Mouse (Mus musculus) forebrain, embryonic 12.5 days (tissue): ENCODE data around the gene Spns2. TPM values are rescaled to one million over a fixed set of nuclear protein-coding genes. Genes with fewer than 3 reads are reported as not detected.

Source experiments
- ATAC-seq: fragments of 200-750 bp; cut with Nextera tagmentation; 2 replicates; pipeline ENCODE4 v1.8.0; 2017; ENCODE audit warnings: moderate TSS enrichment; ENCODE audit not compliant: low FRiP score
- H3K27ac ChIP-seq: fragments of 300-500 bp; sonication (generic); 2 replicates; pipeline ENCODE4 v1.5.1; 2016; ENCODE audit warnings: mild to moderate bottlenecking
- H3K27me3 ChIP-seq: fragments of 300-500 bp; sonication (generic); 2 replicates; pipeline ENCODE4 v1.6.1; 2016; ENCODE audit warnings: mild to moderate bottlenecking
- H3K36me3 ChIP-seq: fragments of 300-500 bp; sonication (generic); replicated peaks from 2 replicates; pipeline ENCODE4 v1.6.1; 2016; ENCODE audit warnings: mild to moderate bottlenecking
- H3K4me1 ChIP-seq: fragments of 300-500 bp; sonication (generic); 2 replicates; pipeline ENCODE4 v1.6.1; 2016
- H3K4me2 ChIP-seq: fragments of 300-500 bp; sonication (generic); 2 replicates; pipeline ENCODE4 v1.6.1; 2016; ENCODE audit warnings: mild to moderate bottlenecking, moderate library complexity
- H3K4me3 ChIP-seq: fragments of 300-500 bp; sonication (generic); replicated peaks from 2 replicates; pipeline ENCODE4 v1.5.1; 2016; ENCODE audit warnings: mild to moderate bottlenecking
- H3K9ac ChIP-seq: fragments of 300-500 bp; sonication (generic); 2 replicates; pipeline ENCODE4 v1.6.1; 2016; ENCODE audit warnings: mild to moderate bottlenecking
- H3K9me3 ChIP-seq: fragments of 300-500 bp; sonication (generic); 2 replicates; pipeline ENCODE4 v1.6.1; 2016
- WGBS: fragments of 180-500 bp; shearing (Covaris S2); methylation state at CpG from one replicate; pipeline ENCODE4 v1.1.7; 2016; 5-methylcytosine and 5-hydroxymethylcytosine counted together
- polyA plus RNA-seq: library from polyadenylated mRNA; unstranded; fragments of >200 nt; fragmentation: Nextera tagmentation; extraction: Ambion mirVana; gene quantifications from 2 replicates; pipeline ENCODE4 v1.2.1, GENCODE M21; 2016

The Spns2 gene
- polyA plus RNA-seq = 4.9 and 5.4 TPM in 2 replicates

DNA sequence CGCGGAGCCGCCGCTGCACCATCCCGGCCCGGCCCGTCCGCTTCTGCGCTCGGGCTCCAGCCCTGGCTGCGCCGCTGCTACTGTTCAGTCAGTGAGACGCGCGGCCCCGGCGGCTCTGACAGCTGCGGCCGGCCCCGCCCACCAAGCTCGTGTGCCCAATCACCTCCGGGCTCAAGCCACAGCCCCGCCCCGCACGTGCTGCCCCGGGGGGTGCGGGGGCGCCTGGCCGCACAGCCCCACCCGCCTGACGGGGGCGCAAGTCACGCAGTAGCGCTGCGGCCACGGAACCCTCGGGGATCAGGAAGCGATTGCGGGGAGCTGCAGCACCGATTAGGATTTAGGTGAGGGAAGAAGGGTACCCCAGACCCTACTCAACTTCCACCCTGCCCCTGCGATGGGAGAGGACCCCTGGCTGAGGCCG, at the start of gene Spns2:
Spns2 (minus strand) TSS at position 24 of the 421 bp plus-strand sequence.
- H3K4me2 ChIP-seq = peak within 1 kb of the TSS; percentile 91
- H3K9me3 ChIP-seq = no peaks in the 10 kb centered on the region
- peak within 1 kb of the TSS; percentile 67 for H3K4me3 ChIP-seq
- peak within 1 kb of the TSS; percentile 73 for H3K9ac ChIP-seq
- H3K27me3 ChIP-seq = peaks cover 59% of the 10 kb centered on the region
- no peaks in the 10 kb centered on the region for H3K36me3 ChIP-seq
- peaks cover 23% of the 10 kb centered on the region for H3K4me1 ChIP-seq
- peak within 1 kb of the TSS; percentile 81 for H3K27ac ChIP-seq
- ATAC-seq = peak; percentile 94
- 0% methylated on average over 41 of the region's 42 CpGs for WGBS

DNA sequence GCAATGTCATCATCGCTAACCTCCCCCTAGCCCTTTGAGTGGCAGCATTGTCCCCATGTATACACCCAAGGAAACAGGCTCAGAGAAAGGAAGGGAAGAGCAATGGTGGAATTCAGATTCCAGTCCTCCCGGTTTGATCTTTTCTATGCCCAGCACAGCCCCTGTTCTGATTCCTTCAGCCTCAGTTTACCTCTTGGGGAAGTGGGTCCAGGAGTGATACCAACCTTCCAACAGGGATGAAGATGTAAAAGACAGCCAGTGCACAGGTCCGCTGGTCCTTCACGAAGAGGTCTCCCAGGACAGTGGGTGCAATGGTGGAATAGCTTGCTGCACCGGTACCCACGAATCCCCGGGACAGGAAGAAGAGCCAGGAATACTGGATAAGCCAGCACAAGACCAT, 49.1 kb upstream of the Spns2 start:
- 89% methylated on average over 7 of the region's 7 CpGs for WGBS

GRCm38 (mm10) chr11:72538037-72538755, 48.5 kb upstream of the Spns2 start:
- no peak overlapping the region for H3K27ac ChIP-seq
- WGBS = 71% methylated on average over 8 of the region's 8 CpGs
- no peak overlapping the region for H3K9ac ChIP-seq
- no peak for ATAC-seq
- H3K4me2 ChIP-seq = no peak overlapping the region
- H3K36me3 ChIP-seq = no peaks in the 10 kb centered on the region
- H3K27me3 ChIP-seq = no peaks in the 10 kb centered on the region; the same call in 1 of the 2 replicates
- H3K9me3 ChIP-seq = 0 out of 2 replicates have a peak, but pooled peaks cover 5% of the 10 kb centered on the region
- H3K4me1 ChIP-seq = no peaks in the 10 kb centered on the region
- no peak overlapping the region for H3K4me3 ChIP-seq

More for the DNA sequence above, 49.1 kb upstream of the Spns2 start:
- Histone ChIP-seq H3K9ac (no peak overlapping the region), H3K4me3 (no peak overlapping the region), H3K27ac (no peak overlapping the region), H3K36me3 (no peaks in the 10 kb centered on the region), H3K4me2 (no peak overlapping the region), H3K27me3 (no peaks in the 10 kb centered on the region; the same call in 1 of the 2 replicates), H3K9me3 (0 out of 2 replicates have a peak, but pooled peaks cover 5% of the 10 kb centered on the region), H3K4me1 (no peaks in the 10 kb centered on the region)
- ATAC-seq = no peak

- H3K4me2 ChIP-seq = no peak overlapping the region
Measured at GRCm38 (mm10) chr11:72537503-72537902, 47.8 kb upstream of the Spns2 start.

GRCm38 (mm10) chr11:72535519-72535918, 45.8 kb upstream of the Spns2 start:
- Histone ChIP-seq H3K36me3 (no peaks in the 10 kb centered on the region), H3K27ac (no peak overlapping the region), H3K4me1 (no peaks in the 10 kb centered on the region), H3K4me2 (no peak overlapping the region), H3K9ac (no peak overlapping the region), H3K4me3 (no peak overlapping the region), H3K27me3 (no peaks in the 10 kb centered on the region; the same call in 1 of the 2 replicates), H3K9me3 (0 out of 2 replicates have a peak, but pooled peaks cover 5% of the 10 kb centered on the region)
- ATAC-seq = no peak
- WGBS = 88% methylated on average over 3 of the region's 3 CpGs

More at GRCm38 (mm10) chr11:72537503-72537902, 47.8 kb upstream of the Spns2 start:
- ATAC-seq = no peak
- Histone ChIP-seq H3K27me3 (no peaks in the 10 kb centered on the region; the same call in 1 of the 2 replicates), H3K4me1 (no peaks in the 10 kb centered on the region), H3K4me3 (no peak overlapping the region), H3K27ac (no peak overlapping the region), H3K36me3 (no peaks in the 10 kb centered on the region), H3K9ac (no peak overlapping the region), H3K9me3 (0 out of 2 replicates have a peak, but pooled peaks cover 5% of the 10 kb centered on the region)
- WGBS = 93% methylated on average over 2 of the region's 2 CpGs

DNA sequence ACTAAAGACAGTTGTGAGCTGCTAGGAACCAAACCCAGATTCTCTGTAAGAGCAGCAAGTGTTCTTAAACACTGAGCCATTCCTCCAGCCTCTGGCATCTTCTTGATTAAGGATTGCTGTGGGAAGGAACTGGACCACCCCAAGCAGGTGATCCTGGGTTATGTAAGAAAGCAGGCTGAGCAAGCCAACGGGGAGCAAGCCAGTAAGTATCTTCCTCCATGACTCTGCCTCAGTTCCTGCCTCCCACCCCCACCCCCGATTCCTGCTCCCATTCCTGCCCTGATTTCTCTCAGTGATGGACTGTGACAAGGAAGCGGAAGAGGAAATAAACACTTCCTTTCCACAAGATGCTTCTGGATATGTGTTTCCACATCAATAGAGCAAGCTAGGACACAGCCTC, 43.2 kb upstream of the Spns2 start:
- Histone ChIP-seq H3K4me1 (no peaks in the 10 kb centered on the region), H3K4me3 (no peak overlapping the region), H3K27ac (no peak overlapping the region), H3K9me3 (0 out of 2 replicates have a peak, but pooled peaks cover 5% of the 10 kb centered on the region), H3K9ac (no peak overlapping the region), H3K4me2 (no peak overlapping the region), H3K36me3 (no peaks in the 10 kb centered on the region), H3K27me3 (no peaks in the 10 kb centered on the region)
- 90% methylated on average over 3 of the region's 3 CpGs for WGBS
- no peak for ATAC-seq

DNA sequence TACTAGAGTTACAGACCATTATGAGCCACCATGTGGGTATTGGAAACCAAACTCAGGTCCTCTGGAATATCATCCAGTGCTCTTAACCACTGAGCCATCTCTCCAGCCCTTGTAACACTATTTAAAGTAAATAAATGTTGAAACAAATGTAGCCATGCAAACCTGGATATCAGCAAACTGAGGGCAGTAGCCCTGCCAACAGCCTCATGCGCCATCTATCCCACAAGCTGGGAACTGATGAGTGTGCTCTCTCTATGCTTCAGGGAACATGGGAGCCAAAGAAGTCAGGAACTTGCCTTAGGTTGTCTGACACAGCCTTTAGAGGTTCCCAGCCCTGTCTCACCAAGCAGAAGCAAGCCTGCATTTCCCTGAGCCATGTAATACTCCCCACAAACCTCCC, 41.9 kb upstream of the Spns2 start:
- no peak overlapping the region for H3K9ac ChIP-seq
- no peaks in the 10 kb centered on the region for H3K4me1 ChIP-seq
- H3K27ac ChIP-seq = no peak overlapping the region
- WGBS = 92% methylated on average over 1 of the region's 1 CpGs
- no peak overlapping the region for H3K4me2 ChIP-seq
- 0 out of 2 replicates have a peak, but pooled peaks cover 5% of the 10 kb centered on the region for H3K9me3 ChIP-seq
- H3K27me3 ChIP-seq = no peaks in the 10 kb centered on the region
- H3K36me3 ChIP-seq = no peaks in the 10 kb centered on the region
- no peak for ATAC-seq
- no peak overlapping the region for H3K4me3 ChIP-seq

GRCm38 (mm10) chr11:72531144-72531543, 41.4 kb upstream of the Spns2 start:
- H3K9ac ChIP-seq = no peak overlapping the region
- no peak overlapping the region for H3K4me3 ChIP-seq
- 89% methylated on average over 5 of the region's 5 CpGs for WGBS
- no peaks in the 10 kb centered on the region for H3K4me1 ChIP-seq
- H3K9me3 ChIP-seq = 0 out of 2 replicates have a peak, but pooled peaks cover 5% of the 10 kb centered on the region
- H3K36me3 ChIP-seq = no peaks in the 10 kb centered on the region
- no peaks in the 10 kb centered on the region for H3K27me3 ChIP-seq
- H3K4me2 ChIP-seq = no peak overlapping the region
- no peak for ATAC-seq
- no peak overlapping the region for H3K27ac ChIP-seq

DNA sequence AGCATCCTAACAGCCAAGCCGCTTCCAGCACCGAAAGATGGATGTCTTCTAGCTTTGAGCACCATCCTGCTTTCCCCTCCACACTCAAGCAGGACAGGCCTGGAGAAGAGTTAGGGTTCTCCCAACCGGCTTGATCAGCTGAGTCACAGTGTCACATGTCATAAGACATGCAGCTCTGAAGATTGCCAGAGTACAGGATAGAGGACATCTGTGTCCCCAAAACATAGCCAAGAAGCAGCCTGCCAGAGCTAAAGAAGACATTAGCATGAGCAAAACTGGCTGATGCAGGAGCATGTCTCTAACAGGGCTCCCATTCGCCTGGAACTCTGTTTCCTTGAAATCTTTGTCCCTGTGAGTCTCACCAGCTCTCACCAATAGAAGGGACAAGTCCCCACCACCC, 36.5 kb upstream of the Spns2 start:
- ATAC-seq = no peak
- no peak overlapping the region for H3K4me2 ChIP-seq
- H3K27me3 ChIP-seq = no peaks in the 10 kb centered on the region
- H3K4me3 ChIP-seq = no peak overlapping the region
- WGBS = 84% methylated on average over 4 of the region's 4 CpGs
- no peak overlapping the region for H3K27ac ChIP-seq
- no peak overlapping the region for H3K9ac ChIP-seq
- no peaks in the 10 kb centered on the region for H3K9me3 ChIP-seq
- no peaks in the 10 kb centered on the region for H3K36me3 ChIP-seq
- H3K4me1 ChIP-seq = no peaks in the 10 kb centered on the region

DNA sequence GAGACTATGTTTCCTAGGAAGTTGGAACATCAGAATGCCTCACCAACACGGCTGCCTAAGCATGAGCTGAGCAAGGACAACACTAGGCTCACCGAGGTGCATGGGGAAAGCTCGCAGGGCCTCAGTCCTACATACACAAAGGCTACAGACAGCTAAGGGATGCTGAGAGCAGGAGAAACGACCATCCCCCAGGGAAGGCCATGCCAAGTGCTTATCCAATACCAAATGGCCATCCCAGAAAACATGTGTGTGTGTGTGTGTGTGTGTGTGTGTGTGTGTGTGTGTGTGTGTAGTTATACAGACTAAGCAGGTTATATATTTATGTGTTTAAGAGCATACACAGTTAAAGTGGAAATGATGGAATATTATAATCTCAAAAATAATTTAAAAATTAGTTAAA, 34.0 kb upstream of the Spns2 start:
- WGBS = 71% methylated on average over 4 of the region's 4 CpGs
- H3K4me3 ChIP-seq = no peak overlapping the region
- H3K9ac ChIP-seq = no peak overlapping the region
- no peaks in the 10 kb centered on the region for H3K27me3 ChIP-seq
- no peak overlapping the region for H3K27ac ChIP-seq
- no peaks in the 10 kb centered on the region for H3K9me3 ChIP-seq
- H3K36me3 ChIP-seq = no peaks in the 10 kb centered on the region
- H3K4me2 ChIP-seq = no peak overlapping the region
- no peak for ATAC-seq
- no peaks in the 10 kb centered on the region for H3K4me1 ChIP-seq

DNA sequence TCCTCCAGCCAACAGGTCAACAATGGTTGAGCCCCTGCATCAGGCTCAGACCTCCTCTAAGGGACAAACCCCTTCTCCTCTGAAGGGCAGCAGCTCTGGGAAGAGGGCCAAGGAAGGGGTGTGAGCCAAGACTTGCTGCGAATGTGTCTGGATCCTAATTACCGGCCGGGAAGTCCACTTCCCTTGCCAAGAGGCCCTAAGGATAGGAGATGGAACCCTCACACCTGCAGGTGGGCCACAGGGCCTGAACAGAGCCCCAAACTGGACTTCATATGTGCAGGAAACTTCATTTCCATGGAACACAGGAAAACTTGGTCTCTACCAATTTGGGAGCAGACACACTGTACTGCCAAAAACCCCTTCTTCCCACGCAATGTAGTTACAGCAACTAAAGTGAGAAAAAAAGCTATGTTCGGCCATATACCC, 32.9 kb upstream of the Spns2 start:
- ATAC-seq = no peak
- no peak overlapping the region for H3K9ac ChIP-seq
- H3K4me2 ChIP-seq = no peak overlapping the region
- H3K9me3 ChIP-seq = no peaks in the 10 kb centered on the region
- H3K27ac ChIP-seq = no peak overlapping the region
- H3K4me3 ChIP-seq = no peak overlapping the region
- no peaks in the 10 kb centered on the region for H3K36me3 ChIP-seq
- WGBS = 90% methylated on average over 5 of the region's 5 CpGs
- no peaks in the 10 kb centered on the region for H3K4me1 ChIP-seq
- H3K27me3 ChIP-seq = no peaks in the 10 kb centered on the region

DNA sequence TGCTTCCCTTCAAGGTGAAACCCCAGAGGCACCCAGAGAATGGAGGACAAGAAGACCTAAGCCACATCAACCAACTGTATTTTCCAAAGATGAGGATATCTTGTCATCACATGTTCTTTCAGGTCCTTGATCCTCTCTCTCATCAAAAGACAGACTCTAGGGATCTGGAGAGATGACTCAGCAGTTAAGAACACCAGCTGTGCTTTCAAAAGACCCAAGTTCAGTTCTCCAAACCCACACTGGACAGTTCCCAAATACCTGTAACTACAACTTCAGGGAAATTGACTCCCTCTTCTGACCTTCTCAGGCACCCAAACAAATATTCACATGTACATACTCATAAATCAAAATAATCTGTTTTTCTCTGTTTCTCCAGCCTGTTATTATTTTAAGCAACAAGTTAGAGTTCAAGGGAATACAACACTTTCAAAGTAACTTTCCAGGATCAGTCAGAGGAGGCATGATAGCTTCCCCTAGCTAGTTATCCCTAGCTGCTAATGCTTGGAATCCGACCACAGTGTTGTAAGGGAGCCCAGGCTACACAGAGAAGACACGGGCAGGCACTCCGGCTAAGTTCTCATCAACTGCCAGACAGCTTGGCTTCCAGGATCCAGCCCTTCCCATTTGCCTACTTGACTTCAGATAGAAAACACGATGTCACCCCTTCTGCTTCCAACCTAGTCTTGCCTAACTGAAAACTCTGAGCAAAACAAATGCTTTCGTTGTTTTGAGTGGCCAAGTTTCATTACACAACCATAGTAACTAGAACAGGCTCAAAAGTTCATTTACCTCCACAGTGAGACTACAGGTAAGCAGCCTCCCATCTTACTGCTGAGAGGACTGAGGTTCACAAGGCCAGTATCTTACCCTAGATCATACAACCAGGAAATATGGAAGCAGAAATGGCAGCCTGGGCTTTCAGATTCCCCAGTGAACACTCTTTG, 32.2 kb upstream of the Spns2 start:
- Histone ChIP-seq H3K4me1 (no peaks in the 10 kb centered on the region), H3K4me3 (no peak overlapping the region), H3K36me3 (no peaks in the 10 kb centered on the region), H3K4me2 (no peak overlapping the region), H3K27me3 (no peaks in the 10 kb centered on the region), H3K27ac (no peak overlapping the region), H3K9ac (no peak overlapping the region), H3K9me3 (no peaks in the 10 kb centered on the region)
- no peak for ATAC-seq
- 82% methylated on average over 5 of the region's 5 CpGs for WGBS
